Comparison of ENCODE assay signal across 11 mouse cellular contexts in genomic region chr13:51962676-51963075, GRCm38 (mm10).
DNase-seq lines count a peak whose midpoint lies in the region; ATAC-seq lines count a peak whose summit lies in the region.
"Had no signal": no experiment of that assay in that cellular context is flagged by ENCODE, and none has a peak within 500 bp of the region (broad histone marks: within the 10 kb centered on the region; RNA-seq: fewer than 3 reads in every experiment).

No protein-coding gene starts in this region.

- H3K9ac ChIP-seq in hindbrain, embryonic 11.5 days (ENCODE audit: low read depth, low read length) = no peak overlapping the region
- no peak overlapping the region for H3K9ac ChIP-seq in hindbrain, embryonic 12.5 days
- no peak overlapping the region for H3K9ac ChIP-seq in intestine, embryonic 16.5 days (ENCODE audit: low read depth, low read length)
- H3K9ac ChIP-seq: limb, embryonic 12.5 days had no signal

- no peak overlapping the region for H3K4me3 ChIP-seq in hindbrain, embryonic 11.5 days (ENCODE audit: low read depth, low read length)
- H3K4me3 ChIP-seq in hindbrain, embryonic 12.5 days = no peak overlapping the region
- H3K4me3 ChIP-seq in intestine, embryonic 16.5 days (ENCODE audit: low read length) = no peak overlapping the region
- H3K4me3 ChIP-seq: limb, embryonic 12.5 days had no signal

- no peaks in the 10 kb centered on the region for H3K9me3 ChIP-seq in hindbrain, embryonic 11.5 days (ENCODE audit: control insufficient read depth, low read length)
- no peaks in the 10 kb centered on the region for H3K9me3 ChIP-seq in hindbrain, embryonic 12.5 days (replicated peaks)
- H3K9me3 ChIP-seq in intestine, embryonic 16.5 days (ENCODE audit: control insufficient read depth, low read length) = no peaks in the 10 kb centered on the region
- H3K9me3 ChIP-seq: limb, embryonic 12.5 days had no signal

- H3K4me2 ChIP-seq in hindbrain, embryonic 11.5 days (replicated peaks; ENCODE audit: low read depth, low read length) = no peak overlapping the region
- no peak overlapping the region for H3K4me2 ChIP-seq in hindbrain, embryonic 12.5 days (replicated peaks)
- H3K4me2 ChIP-seq in intestine, embryonic 16.5 days (ENCODE audit: low read depth, low read length) = no peak overlapping the region
- H3K4me2 ChIP-seq: limb, embryonic 12.5 days had no signal

- peak; percentile 40; the same call in 1 of the 2 replicates for ATAC-seq in hindbrain, embryonic 11.5 days (ENCODE audit: low FRiP score)
- ATAC-seq in hindbrain, embryonic 12.5 days (ENCODE audit: low FRiP score) = no peak
- ATAC-seq in intestine, embryonic 16.5 days = no peak
- ATAC-seq: midbrain, embryonic 16.5 days had no signal

- H3K27me3 ChIP-seq in hindbrain, embryonic 11.5 days (ENCODE audit: control insufficient read depth, insufficient read depth, low read length) = no peaks in the 10 kb centered on the region
- H3K27me3 ChIP-seq in hindbrain, embryonic 12.5 days = peaks cover 4% of the 10 kb centered on the region; the same call in 1 of the 2 replicates
- H3K27me3 ChIP-seq in intestine, embryonic 16.5 days (replicated peaks; ENCODE audit: control insufficient read depth, insufficient read depth, low read length) = no peaks in the 10 kb centered on the region
- H3K27me3 ChIP-seq: limb, embryonic 12.5 days had no signal

- H3K36me3 ChIP-seq in hindbrain, embryonic 11.5 days (ENCODE audit: control insufficient read depth, insufficient read depth, low read length) = no peaks in the 10 kb centered on the region
- no peaks in the 10 kb centered on the region for H3K36me3 ChIP-seq in hindbrain, embryonic 12.5 days
- no peaks in the 10 kb centered on the region for H3K36me3 ChIP-seq in intestine, embryonic 16.5 days (ENCODE audit: control insufficient read depth, insufficient read depth, low read length)
- H3K36me3 ChIP-seq: limb, embryonic 12.5 days had no signal

- peak; percentile 36 for DNase-seq in hindbrain, embryonic 11.5 days (ENCODE audit: low spot score)
- DNase-seq in 3134 (ENCODE audit: extremely low read depth, insufficient read length, low spot score) = peak; percentile 79
- DNase-seq in 416B (ENCODE audit: low read depth) = peak; percentile 77
- peak; percentile 72 for DNase-seq in embryo, embryonic 10.5 days (ENCODE audit: low spot score)
- DNase-seq in ovary, postnatal 36 days (ENCODE audit: low spot score) = no peak
- DNase-seq: cerebellum, adult 2 months; right cerebral cortex, postnatal 25 days had no signal

- no peak overlapping the region for H3K27ac ChIP-seq in hindbrain, embryonic 11.5 days (ENCODE audit: low read depth, low read length)
- no peak overlapping the region for H3K27ac ChIP-seq in hindbrain, embryonic 12.5 days
- no peak overlapping the region for H3K27ac ChIP-seq in intestine, embryonic 16.5 days (ENCODE audit: low read length)
- H3K27ac ChIP-seq: limb, embryonic 12.5 days had no signal

- peaks cover 4% of the 10 kb centered on the region; the same call in 1 of the 2 replicates for H3K4me1 ChIP-seq in hindbrain, embryonic 11.5 days (replicated peaks; ENCODE audit: control insufficient read depth, insufficient read depth, low read length)
- H3K4me1 ChIP-seq in hindbrain, embryonic 12.5 days = peaks cover 22% of the 10 kb centered on the region
- H3K4me1 ChIP-seq in intestine, embryonic 16.5 days (ENCODE audit: control insufficient read depth, insufficient read depth, low read length) = peaks cover 24% of the 10 kb centered on the region

- 29% methylated on average over 5 of the region's 5 CpGs for WGBS in hindbrain, embryonic 11.5 days
- 35% methylated on average over 5 of the region's 5 CpGs for WGBS in hindbrain, embryonic 12.5 days
- 46% methylated on average over 5 of the region's 5 CpGs for WGBS in intestine, embryonic 16.5 days
